Mouse (Mus musculus): ENCODE data around the gene Ginm1. TPM values are rescaled to one million over a fixed set of nuclear protein-coding genes. Genes with fewer than 3 reads are reported as not detected.

Ginm1 gene
- total RNA-seq (2021) = 10 to 100 TPM; 22.7 to 25.1 TPM

GRCm38 (mm10) chr10:7792751-7793385 is at the start of gene Ginm1, which contains the start of gene Ppil4:
Ginm1 (minus strand) TSS chr10:7792824.
Ppil4 (plus strand) TSS chr10:7792891.
- DNase-seq = peak; percentile 93
- intact Hi-C loops (cut with DNase I) = no loop called here

- intact Hi-C loops (cut with DNase I) = no loop called here
- DNase-seq = peak; percentile 29
These were observed 49.0 kb upstream of the Ginm1 start for GRCm38 (mm10) chr10:7841571-7842080.

DNA sequence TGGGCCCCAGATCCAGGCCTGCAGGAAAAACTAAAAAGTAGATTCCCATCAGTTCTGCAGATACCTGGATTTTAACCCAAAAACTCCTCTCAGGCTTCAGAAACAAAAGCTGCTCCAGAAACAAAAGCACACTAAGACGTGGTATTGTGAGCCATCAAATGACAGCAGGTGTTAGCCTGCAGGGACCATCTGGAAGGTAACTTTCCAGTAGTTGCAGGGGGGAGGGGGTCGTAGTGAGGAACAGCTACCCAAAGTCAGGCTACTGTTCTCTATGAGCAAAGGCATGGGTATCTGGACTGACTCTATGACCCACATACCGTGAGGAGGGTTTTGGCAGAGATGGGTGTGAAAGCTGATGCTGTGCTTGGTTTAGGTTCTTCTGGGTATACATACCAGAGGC is 48.2 kb upstream of the Ginm1 start:
- no peak for DNase-seq
- intact Hi-C loops (cut with DNase I) = no loop called here

DNA sequence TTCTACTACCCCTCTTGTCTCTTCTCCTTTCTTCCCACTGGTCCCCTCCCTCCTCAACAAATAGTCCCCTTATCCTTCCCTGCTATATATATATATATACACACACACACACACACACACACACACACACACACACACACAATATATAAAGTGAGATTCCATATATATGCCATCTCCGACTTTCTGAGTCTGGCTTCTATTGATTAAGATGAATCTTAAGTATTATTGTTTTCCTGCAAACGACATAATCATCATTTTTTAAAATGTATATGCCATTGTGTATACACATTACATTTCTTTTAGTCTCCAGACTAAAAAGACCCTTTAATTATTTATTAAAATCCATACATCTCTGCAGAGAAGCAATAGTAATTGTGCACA is 47.7 kb upstream of the Ginm1 start:
- intact Hi-C loops (cut with DNase I) = no loop called here
- DNase-seq = no peak

DNA sequence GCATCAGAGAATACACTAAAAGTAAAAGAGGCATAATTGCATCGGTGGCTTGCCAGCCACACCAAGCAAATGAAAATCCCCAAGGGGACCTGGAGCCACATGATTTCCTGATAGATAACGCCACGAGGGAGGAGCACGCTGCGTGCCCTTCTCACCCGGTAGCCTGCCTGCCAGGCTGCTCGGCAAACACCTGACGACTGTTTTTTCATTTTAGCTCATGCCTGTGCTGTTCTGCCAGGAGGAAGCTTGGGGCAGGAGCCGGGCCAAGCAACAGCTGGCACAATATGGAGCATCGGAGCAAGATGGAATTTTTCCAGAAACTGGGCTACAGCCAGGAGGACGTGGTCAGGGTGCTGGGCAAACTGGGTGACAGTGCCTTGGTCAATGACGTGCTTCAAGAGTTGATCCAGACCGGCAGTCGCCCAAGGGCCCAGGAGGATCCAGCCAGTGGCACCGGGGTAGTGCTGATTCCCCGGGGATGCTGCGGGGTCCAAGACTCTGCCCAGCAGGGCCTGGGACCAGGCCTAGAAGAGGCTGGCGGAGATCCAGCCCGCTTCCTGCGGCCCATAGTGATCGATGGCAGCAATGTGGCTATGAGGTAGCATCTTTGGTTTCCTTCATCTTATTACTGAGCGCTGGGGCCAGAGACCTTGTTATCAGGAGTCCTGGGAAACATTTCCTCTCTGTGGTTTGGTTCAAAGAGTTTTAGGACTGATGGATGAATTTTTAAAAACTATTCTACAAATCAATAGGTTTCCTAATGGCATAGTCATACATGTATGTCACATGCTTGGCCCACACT is 47.1 kb upstream of the Ginm1 start:
- intact Hi-C loops (cut with DNase I) = no loop called here
- DNase-seq = peak; percentile 62

GRCm38 (mm10) chr10:7838874-7839421 is 46.3 kb upstream of the Ginm1 start:
- DNase-seq = no peak
- intact Hi-C loops (cut with DNase I) = no loop called here

- intact Hi-C loops (cut with DNase I) = no loop called here
- no peak for DNase-seq
These were observed 45.4 kb upstream of the Ginm1 start for GRCm38 (mm10) chr10:7838036-7838435.

- intact Hi-C loops (cut with DNase I) = no loop called here
- DNase-seq = no peak
These were observed 44.8 kb upstream of the Ginm1 start for GRCm38 (mm10) chr10:7837446-7837845.

DNA sequence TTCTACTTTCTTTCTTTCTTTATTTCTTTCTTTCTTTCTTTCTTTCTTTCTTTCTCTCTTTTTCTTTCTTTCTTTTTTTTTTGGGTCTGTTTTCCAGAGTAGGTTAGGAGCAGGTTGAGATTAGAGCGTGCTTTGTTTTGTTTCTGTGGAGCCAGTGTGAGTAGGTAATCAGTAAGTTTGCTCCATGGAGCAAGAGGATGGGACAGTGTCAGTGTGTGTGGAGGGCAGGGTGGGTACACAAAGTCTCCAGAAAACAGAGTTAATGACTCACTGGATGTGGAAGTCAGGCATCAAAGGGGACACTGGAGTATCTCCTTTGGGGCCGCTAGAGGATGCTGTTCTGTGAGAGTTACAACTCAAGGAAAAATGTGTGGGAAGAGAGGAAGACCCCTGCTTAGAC is 44.3 kb upstream of the Ginm1 start:
- no peak for DNase-seq
- intact Hi-C loops (cut with DNase I) = no loop called here

GRCm38 (mm10) chr10:7834671-7835225 is 42.1 kb upstream of the Ginm1 start:
- no peak for DNase-seq
- intact Hi-C loops (cut with DNase I) = no loop called here

DNA sequence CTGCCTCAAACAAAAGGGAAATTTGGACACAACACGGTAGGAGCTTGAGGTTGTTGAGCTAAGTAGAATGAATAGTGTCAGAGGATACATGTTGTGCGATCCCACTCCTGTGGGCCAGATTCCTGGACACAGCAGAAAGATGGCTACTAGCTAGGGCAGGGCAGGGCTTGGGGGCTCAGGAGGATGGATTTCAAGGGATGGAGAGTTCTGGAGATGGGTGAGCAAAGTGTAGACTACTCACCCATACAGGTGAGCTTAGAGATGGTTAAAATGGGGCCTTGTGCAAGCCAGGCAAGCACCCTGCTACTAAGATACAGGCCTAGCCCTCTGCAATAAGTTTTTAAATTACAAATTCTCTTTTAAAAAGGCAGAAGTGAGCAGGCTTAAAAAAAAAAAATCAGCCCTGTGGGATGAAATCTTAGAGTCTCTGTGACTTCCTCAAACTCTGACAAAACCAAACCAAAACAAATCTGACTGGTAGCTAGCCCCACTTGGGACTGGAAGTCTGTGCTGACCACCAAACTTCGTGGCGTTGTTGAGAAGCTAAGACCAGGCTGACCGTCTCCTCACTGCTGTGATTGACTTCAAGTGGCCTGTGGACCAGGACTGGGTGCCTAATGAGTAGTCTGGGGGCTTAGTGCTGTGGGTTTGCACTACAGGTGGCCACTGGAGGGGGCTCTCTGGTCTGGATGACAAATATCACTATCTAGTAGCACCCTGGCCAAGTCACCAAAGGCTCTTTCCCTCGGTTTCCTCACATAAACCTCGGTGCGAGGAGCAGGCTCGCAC is 40.9 kb upstream of the Ginm1 start:
- intact Hi-C loops (cut with DNase I) = no loop called here
- DNase-seq = no peak

DNA sequence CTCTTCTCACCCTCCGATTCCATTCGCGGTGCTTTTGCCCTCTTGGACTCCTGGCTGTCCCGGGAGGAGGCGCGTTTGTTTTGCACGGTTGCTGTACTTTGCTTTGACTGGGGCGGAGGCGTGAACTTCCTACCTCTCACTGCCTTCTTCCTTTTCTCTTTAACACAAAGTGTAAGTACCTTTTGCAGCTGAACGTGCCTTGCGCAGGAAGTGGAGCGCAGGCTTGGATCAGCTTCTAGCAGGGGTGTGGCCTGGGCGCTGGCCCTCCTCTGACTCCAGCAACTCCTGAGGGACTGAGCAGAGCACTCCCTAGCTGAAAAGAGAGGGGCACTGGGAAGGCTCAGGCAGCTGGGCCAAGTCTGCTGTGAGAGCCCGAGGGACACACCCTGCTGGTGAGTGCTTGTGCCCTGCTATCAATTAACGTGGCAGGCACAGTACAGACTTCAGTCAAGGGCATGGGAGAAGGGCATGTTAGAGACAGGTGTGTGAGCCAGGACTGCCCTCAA is 39.6 kb upstream of the Ginm1 start, which contains the start of gene Zc3h12d:
Gene Zc3h12d, plus strand, starts transcription at position 300 of the 506 bp plus-strand sequence.
- intact Hi-C loops (cut with DNase I) = no loop called here
- no peak for DNase-seq

DNA sequence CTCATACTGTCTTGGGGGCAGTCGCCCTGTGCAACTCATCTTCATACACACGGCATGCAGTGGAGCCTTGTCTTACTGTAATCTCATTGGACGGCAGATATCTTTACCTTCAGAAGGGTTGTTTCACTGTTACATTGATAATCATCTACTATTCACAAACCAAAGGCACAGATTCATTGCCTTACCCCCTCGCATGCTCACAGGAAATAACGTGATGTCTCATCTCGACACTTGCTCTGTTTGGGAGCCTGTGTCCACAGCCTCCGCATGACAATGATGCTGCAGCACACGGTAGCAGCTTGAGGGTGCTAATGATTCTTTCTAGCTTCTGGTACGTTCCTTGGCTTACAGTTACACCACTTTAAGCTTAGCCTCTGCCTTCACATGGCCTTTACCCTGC is 33.5 kb upstream of the Ginm1 start:
- no peak for DNase-seq
- intact Hi-C loops (cut with DNase I) = no loop called here

DNA sequence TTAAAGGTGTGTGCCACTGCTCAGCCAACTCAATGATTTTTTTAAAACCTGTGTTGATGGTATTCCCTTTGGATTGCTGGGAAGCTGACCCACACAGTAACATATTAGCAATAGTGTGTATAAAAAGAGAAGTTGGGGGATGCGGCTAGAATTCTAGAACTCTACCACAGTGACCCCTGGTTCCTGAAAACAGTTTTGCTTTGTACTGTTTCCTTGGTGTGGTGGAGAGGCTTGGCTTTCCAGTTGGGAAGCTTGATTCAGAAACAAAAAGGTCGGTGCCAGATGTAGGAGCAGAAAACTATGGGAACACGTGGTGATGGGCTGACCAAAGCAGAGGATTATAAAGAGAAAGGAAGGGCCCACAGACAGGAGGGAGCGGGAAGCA is 32.6 kb upstream of the Ginm1 start:
- no peak for DNase-seq

DNA sequence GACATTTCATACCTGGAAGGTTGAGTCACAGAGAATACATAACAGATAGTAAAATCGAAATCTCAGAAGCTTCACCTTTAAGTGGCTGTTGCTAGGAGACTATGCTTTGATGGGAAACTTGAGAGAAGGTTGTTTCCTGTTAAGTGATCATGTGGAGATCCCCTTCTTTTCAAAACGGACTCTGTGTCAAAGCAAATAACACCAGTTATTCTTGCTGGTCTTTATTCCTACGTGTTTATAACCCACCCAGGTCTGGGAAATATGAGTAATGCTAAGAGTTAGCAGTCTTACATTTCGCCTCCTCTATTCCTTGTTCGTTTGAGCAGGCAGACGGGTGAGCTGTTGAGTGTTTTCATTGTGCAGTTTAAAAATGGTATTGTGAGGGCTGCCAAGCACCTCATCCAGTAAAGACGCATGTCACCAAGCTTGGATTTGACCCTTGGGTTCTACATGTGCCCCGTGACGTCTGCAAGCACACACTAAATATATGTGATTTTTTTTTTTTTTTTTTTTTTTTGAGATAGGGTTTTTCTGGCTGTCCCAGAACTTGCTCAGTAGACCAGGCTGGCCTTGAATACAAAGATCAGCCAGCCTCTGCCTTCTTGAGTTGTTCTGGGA is 32.1 kb upstream of the Ginm1 start:
- intact Hi-C loops (cut with DNase I) = no loop called here
- DNase-seq = no peak

More for the DNA sequence above, 32.6 kb upstream of the Ginm1 start:
- intact Hi-C loops (cut with DNase I) = no loop called here

- intact Hi-C loops (cut with DNase I) = no loop called here
- no peak for DNase-seq
These were observed 29.4 kb upstream of the Ginm1 start for GRCm38 (mm10) chr10:7821981-7822380.

DNA sequence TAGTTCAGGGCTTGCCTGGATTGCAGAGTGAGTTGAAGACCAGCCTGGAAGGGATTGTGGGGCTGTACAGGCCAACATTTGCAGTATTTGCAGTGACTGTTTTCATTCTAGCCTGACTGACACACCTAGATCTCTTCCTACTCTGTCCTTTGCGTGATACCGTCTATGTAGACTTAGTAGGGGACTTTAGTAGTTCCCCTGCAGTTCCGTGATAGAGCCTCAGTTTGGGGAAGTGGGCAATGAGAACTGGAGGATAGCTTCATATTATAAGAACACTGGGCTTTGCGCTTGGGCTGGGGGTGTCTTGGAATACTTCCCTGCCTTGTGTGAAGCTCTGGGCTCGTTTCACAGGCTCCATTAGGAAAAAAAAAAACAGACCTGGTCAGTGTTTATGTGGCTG is 27.5 kb upstream of the Ginm1 start:
- intact Hi-C loops (cut with DNase I) = no loop called here
- no peak for DNase-seq

DNA sequence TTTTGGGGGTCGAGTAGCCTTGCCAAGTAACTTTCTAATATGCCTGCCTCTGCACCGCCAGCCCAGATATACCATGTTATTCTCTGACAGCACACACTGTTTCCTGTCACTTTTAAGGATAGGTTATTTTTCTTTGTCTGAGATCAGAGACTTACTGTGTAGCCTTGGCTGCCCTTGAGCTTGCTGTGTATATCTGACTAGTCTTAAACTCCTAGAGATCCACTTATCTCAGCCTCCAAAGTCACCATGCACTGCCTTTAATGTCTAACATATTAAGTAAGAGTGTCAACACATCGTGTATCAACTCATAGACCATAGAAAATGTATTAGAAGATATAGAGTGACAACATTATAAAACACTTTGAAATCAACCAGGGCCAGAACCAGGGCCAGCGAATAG is 27.0 kb upstream of the Ginm1 start:
- intact Hi-C loops (cut with DNase I) = loop anchor here (5.0 kb wide), 1 partner anchor 378 kb away; no protein-coding TSS in a partner anchor
- no peak for DNase-seq

GRCm38 (mm10) chr10:7819156-7819555 is 26.5 kb upstream of the Ginm1 start:
- DNase-seq = no peak
- intact Hi-C loops (cut with DNase I) = loop anchor here (5.0 kb wide), 1 partner anchor 378 kb away; no protein-coding TSS in a partner anchor

- DNase-seq = no peak
- intact Hi-C loops (cut with DNase I) = loop anchor here (5.0 kb wide), 1 partner anchor 379 kb away; no protein-coding TSS in a partner anchor
These were observed 26.1 kb upstream of the Ginm1 start for GRCm38 (mm10) chr10:7818676-7819075.
